Mouse (Mus musculus) liver, adult 10 weeks (tissue): Measurements from ENCODE around the gene Mfap3. TPM values are rescaled to one million over a fixed set of nuclear protein-coding genes. Genes with fewer than 3 reads are reported as not detected.

Experiments used
- polyA plus RNA-seq: library from polyadenylated mRNA; stranded (reverse); fragments of 350-450 nt; fragmentation: Illumina TruSeq; extraction: RNeasy Lipid Tissue Mini Kit (QIAGEN cat#74804); gene quantifications from one replicate; pipeline ENCODE4 v1.2.3, GENCODE M21; 2014; ENCODE audit warnings: low read depth, low replicate concordance

The Mfap3 gene
- 11.2 TPM for polyA plus RNA-seq

DNA sequence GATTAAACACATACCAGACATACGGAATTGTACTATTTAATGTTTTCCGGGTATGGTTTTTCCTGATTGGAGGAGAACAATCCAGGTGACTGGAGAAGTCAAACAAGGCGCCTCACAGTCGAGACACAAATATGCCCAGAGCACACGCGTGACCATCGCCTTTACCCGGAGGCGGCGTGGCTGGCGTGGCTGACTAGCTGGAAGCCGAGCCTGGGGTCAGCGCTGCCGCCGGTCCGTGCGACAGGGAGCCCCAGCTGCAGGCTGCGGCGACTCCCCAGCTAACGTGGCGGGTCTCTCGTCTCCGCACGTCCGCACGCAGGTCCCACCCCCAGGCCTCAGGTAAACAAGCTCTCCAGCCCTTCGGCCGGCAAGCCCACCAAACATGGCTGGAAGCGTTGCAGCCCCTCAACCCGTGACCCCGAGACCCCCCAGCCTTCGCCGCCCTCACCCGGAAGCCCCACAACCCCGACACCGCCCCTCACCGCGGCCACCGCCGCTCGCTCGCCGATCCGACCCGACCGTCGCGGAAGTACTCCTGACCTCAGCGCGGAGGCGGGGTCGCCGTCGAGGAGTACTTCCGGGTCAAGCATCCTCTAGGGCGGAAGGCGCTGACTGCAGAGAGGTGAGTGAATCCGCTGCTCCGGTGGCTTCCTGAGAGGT is at the start of gene Mfap3, which contains the start of gene Fam114a2:
Gene Mfap3, plus strand, starts transcription at position 574 of the 660 bp plus-strand sequence.
Gene Fam114a2, minus strand, starts transcription at position 527 of the 660 bp plus-strand sequence.

Other genes with a start within 250 kb of the Mfap3 start
- 33.7 TPM for gene Fam114a2, start within 50 bp of the Mfap3 start, polyA plus RNA-seq
- gene Galnt10, start 126.8 kb downstream of the Mfap3 start, polyA plus RNA-seq: 0.26 TPM